Mouse (Mus musculus) liver, postnatal 0 days (tissue): ENCODE results near the gene Rin2.

Experiments used
- CTCF ChIP-seq: sonication (generic); IDR thresholded peaks from 2 replicates; pipeline ENCODE4 v1.5.1; 2016; ENCODE audit warnings: antibody characterized with exemption, low read depth
- EP300 ChIP-seq: IDR thresholded peaks from 2 replicates; pipeline ENCODE4 v1.6.1; 2016; ENCODE audit warnings: antibody characterized with exemption, low read depth, mild to moderate bottlenecking

DNA sequence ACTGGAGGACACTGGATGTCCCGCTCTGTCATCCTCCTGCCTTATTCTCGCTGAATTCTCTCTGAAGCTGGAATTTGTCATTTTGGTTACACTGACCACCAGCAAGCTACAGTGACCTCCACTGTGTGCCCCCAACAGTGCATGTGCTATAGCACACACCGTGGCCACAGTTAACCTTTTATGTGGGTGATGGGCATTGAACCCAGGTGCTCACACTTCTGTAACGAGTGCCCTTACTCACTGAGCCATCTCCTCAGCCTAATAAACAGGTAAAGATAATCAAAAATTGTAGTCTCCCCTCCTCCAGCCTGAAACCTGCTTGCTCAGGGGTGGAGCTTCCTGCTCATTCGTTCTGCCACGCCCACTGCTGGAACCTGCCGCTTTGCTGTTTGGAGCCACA lies 13.8 kb upstream of the Rin2 start:
- TF ChIP-seq CTCF (no peak), EP300 (no peak)
